Mouse (Mus musculus): ENCODE results near the gene Rassf7. TPM values are rescaled to one million over a fixed set of nuclear protein-coding genes. Genes with fewer than 3 reads are reported as not detected.

Gene Rassf7
- total and polyA plus RNA-seq, 3 experiments, result 0.25 to 3.3 (median 0.42) TPM

DNA sequence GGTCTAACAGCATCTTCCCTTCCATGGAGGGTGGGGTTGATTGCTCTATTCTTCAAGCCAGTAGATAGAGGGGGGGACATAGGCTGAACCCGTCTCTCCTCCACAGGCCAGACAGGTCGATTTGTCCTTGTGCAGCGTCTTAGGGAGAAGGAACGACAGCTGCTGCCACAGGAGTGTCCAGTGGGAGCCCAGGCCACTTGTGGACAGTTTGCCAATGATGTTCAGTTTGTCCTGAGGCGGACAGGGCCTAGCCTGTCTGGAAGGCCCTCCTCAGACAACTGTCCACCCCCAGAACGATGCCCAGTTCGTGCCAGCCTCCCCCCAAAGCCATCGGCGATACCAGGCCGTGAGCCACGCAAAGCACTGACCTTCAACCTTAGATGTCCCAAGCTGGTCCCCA is 1.2 kb downstream of the Rassf7 start:
- WGBS, result 87% methylated on average over 11 of the region's 11 CpGs
- H3K27ac ChIP-seq, result no peak overlapping the region
- DNase-seq, result no peak
- intact Hi-C loops (cut with DNase I), result no loop called here
- H3K4me3 ChIP-seq, result no peak overlapping the region
- H3K79me2 ChIP-seq (replicated peaks; ENCODE audit: control insufficient read depth, insufficient read depth, low read length), result no peaks in the 10 kb centered on the region
- peaks cover 3% of the 10 kb centered on the region for H3K4me1 ChIP-seq (ENCODE audit: control insufficient read depth, insufficient read depth, low read length)
- H3K36me3 ChIP-seq (ENCODE audit: control insufficient read depth, insufficient read depth, low read length), result no peaks in the 10 kb centered on the region
- H3K9ac ChIP-seq (ENCODE audit: low read depth, low read length), result no peak overlapping the region
- H3K27me3 ChIP-seq (ENCODE audit: control insufficient read depth, insufficient read depth, low read length), result no peaks in the 10 kb centered on the region
- TF ChIP-seq EP300 (IDR thresholded peaks at IDR 0.05; ENCODE audit: insufficient read depth, low read depth, low read length) (no peak), CTCF (IDR thresholded peaks at IDR 0.05) (no peak), POLR2A (IDR thresholded peaks at IDR 0.05; ENCODE audit: insufficient read depth, low read depth, low read length) (no peak)

DNA sequence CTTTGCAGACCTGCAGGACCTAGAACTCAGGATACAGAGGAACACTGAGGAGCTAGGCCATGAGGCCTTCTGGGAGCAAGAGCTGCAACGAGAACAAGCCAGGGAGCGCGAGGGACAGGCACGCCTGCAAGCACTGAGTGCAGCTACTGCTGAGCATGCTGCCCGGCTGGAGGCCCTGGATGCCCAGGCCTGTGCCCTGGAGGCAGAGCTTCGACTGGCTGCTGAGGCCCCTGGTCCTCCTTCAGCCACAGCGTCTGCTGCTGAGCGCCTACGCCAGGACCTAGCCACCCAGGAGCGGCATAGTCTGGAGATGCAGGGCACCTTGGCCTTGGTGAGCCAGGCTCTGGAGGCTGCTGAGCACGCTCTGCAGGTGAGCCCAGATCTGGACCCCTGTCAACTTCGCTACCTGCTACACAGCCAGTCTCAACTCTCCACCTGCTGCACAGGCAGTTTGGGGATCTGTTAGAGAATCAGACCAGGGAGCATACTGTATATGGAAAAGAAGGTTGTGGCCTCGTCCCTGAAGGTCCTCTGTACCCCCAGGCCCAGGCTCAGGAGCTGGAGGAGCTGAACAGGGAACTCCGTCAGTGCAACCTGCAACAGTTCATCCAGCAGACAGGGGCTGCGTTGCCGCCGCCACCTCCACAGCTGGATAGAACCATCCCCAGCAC is 1.8 kb downstream of the Rassf7 start:
- DNase-seq, result no peak
- H3K79me2 ChIP-seq (replicated peaks; ENCODE audit: control insufficient read depth, insufficient read depth, low read length), result no peaks in the 10 kb centered on the region
- no peaks in the 10 kb centered on the region for H3K36me3 ChIP-seq (ENCODE audit: control insufficient read depth, insufficient read depth, low read length)
- H3K4me1 ChIP-seq (ENCODE audit: control insufficient read depth, insufficient read depth, low read length), result peaks cover 8% of the 10 kb centered on the region
- no peaks in the 10 kb centered on the region for H3K27me3 ChIP-seq (ENCODE audit: control insufficient read depth, insufficient read depth, low read length)
- H3K27ac ChIP-seq, result no peak overlapping the region
- TF ChIP-seq CTCF (IDR thresholded peaks at IDR 0.05) (no peak), POLR2A (IDR thresholded peaks at IDR 0.05; ENCODE audit: insufficient read depth, low read depth, low read length) (no peak), EP300 (IDR thresholded peaks at IDR 0.05; ENCODE audit: insufficient read depth, low read depth, low read length) (no peak)
- H3K4me3 ChIP-seq, result no peak overlapping the region
- no peak overlapping the region for H3K9ac ChIP-seq (ENCODE audit: low read depth, low read length)
- 95% methylated on average over 17 of the region's 17 CpGs for WGBS
- intact Hi-C loops (cut with DNase I), result no loop called here

DNA sequence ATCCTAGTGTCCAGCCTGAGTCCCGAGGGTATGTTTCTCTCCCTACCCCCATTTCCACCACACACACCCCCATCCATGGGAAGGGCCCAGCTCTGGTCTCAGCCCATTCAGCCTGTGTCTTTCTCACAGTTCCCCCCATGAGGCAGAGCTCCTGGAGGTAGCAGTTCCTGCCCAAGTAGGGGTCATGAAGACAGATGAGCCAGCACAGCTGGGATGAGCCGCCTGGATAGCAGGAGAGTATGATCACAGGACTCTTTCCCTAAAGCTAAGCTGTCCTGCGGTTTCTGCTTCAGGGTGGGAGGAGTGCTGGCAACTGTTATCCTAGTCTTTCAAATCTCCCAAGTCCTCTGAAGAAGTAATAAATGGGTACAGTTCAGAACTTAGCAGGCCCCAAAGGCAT is 2.5 kb downstream of the Rassf7 start:
- Histone ChIP-seq H3K4me1 (ENCODE audit: control insufficient read depth, insufficient read depth, low read length) (peaks cover 9% of the 10 kb centered on the region), H3K9ac (ENCODE audit: low read depth, low read length) (no peak overlapping the region), H3K27me3 (ENCODE audit: control insufficient read depth, insufficient read depth, low read length) (no peaks in the 10 kb centered on the region), H3K4me3 (no peak overlapping the region), H3K27ac (no peak overlapping the region), H3K79me2 (replicated peaks; ENCODE audit: control insufficient read depth, insufficient read depth, low read length) (no peaks in the 10 kb centered on the region), H3K36me3 (ENCODE audit: control insufficient read depth, insufficient read depth, low read length) (no peaks in the 10 kb centered on the region)
- no peak for DNase-seq
- intact Hi-C loops (cut with DNase I), result no loop called here
- WGBS, result 76% methylated on average over 3 of the region's 3 CpGs
- no peak for TF ChIP-seq POLR2A (IDR thresholded peaks at IDR 0.05; ENCODE audit: insufficient read depth, low read depth, low read length)
- TF ChIP-seq EP300 (IDR thresholded peaks at IDR 0.05; ENCODE audit: insufficient read depth, low read depth, low read length), result no peak
- no peak for TF ChIP-seq CTCF (IDR thresholded peaks at IDR 0.05)

DNA sequence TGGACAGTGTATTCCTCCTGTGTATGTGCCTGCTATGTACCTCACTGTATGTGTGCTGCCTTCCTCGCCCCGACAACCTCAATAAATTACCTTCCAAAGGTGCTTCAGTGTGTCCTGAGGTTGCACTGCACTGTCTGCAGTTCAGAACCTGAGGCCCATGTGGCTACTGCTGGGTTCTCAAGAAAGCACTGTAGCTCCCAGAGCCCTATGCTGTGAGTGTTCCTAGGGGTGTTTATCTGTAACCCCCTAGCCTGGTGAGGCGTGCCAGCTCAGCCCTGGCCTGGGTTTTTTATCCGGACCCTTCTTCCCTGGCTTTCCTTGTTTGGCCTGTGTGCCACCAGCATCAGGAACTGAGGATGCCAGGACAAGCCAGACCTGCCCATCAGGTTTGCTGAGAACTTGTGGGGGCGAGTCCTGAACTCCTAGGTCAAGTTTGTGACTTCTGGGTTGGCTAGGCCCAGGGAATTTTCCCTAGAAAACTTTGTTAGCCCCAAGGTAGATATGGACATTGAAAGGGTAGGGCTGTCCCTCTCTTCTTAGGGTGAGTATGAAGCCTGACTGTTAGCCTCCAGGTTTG is 3.0 kb downstream of the Rassf7 start:
- no peak for TF ChIP-seq CTCF (IDR thresholded peaks at IDR 0.05)
- TF ChIP-seq POLR2A (IDR thresholded peaks at IDR 0.05; ENCODE audit: insufficient read depth, low read depth, low read length), result no peak
- TF ChIP-seq EP300 (IDR thresholded peaks at IDR 0.05; ENCODE audit: insufficient read depth, low read depth, low read length), result no peak
- Histone ChIP-seq H3K27ac (no peak overlapping the region), H3K4me3 (no peak overlapping the region), H3K9ac (ENCODE audit: low read depth, low read length) (no peak overlapping the region), H3K4me1 (ENCODE audit: control insufficient read depth, insufficient read depth, low read length) (peaks cover 9% of the 10 kb centered on the region), H3K79me2 (replicated peaks; ENCODE audit: control insufficient read depth, insufficient read depth, low read length) (no peaks in the 10 kb centered on the region), H3K36me3 (ENCODE audit: control insufficient read depth, insufficient read depth, low read length) (no peaks in the 10 kb centered on the region), H3K27me3 (ENCODE audit: control insufficient read depth, insufficient read depth, low read length) (no peaks in the 10 kb centered on the region)
- intact Hi-C loops (cut with DNase I), result no loop called here
- 89% methylated on average over 5 of the region's 5 CpGs for WGBS
- no peak for DNase-seq

DNA sequence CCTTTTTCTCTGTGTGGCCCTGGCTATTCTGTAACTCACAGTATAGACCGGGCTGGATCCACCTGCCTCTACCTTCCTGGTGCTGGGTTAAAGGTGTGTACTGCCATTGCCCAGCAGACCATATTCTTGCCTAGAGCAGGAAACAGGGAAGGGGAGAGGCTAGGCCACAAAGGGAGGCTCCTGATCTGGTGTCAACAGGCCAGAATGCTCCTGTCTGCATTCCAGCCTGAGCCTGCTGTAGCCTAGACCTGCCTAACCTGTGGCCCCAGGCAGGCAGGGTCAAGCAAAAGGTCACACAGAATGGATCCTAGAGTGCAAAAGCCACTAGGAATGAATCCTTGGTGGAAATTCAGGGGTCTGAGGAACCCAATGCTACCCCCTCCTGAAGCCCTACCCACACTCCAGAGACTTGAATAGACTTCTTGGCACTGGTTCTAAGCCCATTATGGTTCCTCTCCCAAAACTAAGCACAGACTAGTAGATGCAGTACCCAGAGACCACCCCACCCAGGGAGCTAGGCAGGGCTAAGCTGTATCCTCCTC is 4.0 kb downstream of the Rassf7 start:
- TF ChIP-seq POLR2A (IDR thresholded peaks at IDR 0.05; ENCODE audit: insufficient read depth, low read depth, low read length), result no peak
- TF ChIP-seq EP300 (IDR thresholded peaks at IDR 0.05; ENCODE audit: insufficient read depth, low read depth, low read length), result no peak
- no peak for TF ChIP-seq CTCF (IDR thresholded peaks at IDR 0.05)
- no peak overlapping the region for H3K9ac ChIP-seq (ENCODE audit: low read depth, low read length)
- H3K36me3 ChIP-seq (ENCODE audit: control insufficient read depth, insufficient read depth, low read length), result no peaks in the 10 kb centered on the region
- H3K79me2 ChIP-seq (replicated peaks; ENCODE audit: control insufficient read depth, insufficient read depth, low read length), result no peaks in the 10 kb centered on the region
- 95% methylated on average over 1 of the region's 1 CpGs for WGBS
- intact Hi-C loops (cut with DNase I), result no loop called here
- no peaks in the 10 kb centered on the region for H3K27me3 ChIP-seq (ENCODE audit: control insufficient read depth, insufficient read depth, low read length)
- no peak for DNase-seq
- H3K4me3 ChIP-seq, result no peak overlapping the region
- peaks cover 9% of the 10 kb centered on the region for H3K4me1 ChIP-seq (ENCODE audit: control insufficient read depth, insufficient read depth, low read length)
- no peak overlapping the region for H3K27ac ChIP-seq

DNA sequence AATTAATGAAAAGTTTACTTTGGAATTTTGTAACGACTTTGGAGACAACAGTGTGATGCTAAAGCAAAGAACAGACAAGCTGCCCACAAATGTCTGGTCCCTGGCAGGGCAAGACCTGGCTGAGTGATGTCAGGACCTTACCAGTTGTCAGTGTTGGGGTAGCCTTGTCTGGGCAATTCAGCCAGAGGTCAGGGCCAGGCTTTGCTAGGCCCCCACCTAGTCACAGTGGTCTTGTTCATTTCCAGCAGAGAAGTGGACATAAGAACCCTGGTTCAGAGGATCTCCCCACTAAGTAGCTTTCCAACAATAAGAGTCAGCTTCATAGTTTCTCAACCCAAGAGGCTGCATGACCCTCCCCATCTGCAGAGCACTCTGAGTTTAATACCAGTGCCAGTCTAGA is 4.7 kb downstream of the Rassf7 start:
- Histone ChIP-seq H3K27me3 (ENCODE audit: control insufficient read depth, insufficient read depth, low read length) (no peaks in the 10 kb centered on the region), H3K36me3 (ENCODE audit: control insufficient read depth, insufficient read depth, low read length) (no peaks in the 10 kb centered on the region), H3K79me2 (replicated peaks; ENCODE audit: control insufficient read depth, insufficient read depth, low read length) (no peaks in the 10 kb centered on the region), H3K27ac (no peak overlapping the region), H3K4me1 (ENCODE audit: control insufficient read depth, insufficient read depth, low read length) (peaks cover 9% of the 10 kb centered on the region), H3K9ac (ENCODE audit: low read depth, low read length) (no peak overlapping the region), H3K4me3 (no peak overlapping the region)
- TF ChIP-seq POLR2A (IDR thresholded peaks at IDR 0.05; ENCODE audit: insufficient read depth, low read depth, low read length), result no peak
- no peak for TF ChIP-seq EP300 (IDR thresholded peaks at IDR 0.05; ENCODE audit: insufficient read depth, low read depth, low read length)
- no peak for TF ChIP-seq CTCF (IDR thresholded peaks at IDR 0.05)
- intact Hi-C loops (cut with DNase I), result no loop called here
- WGBS, result 83% methylated on average over 1 of the region's 1 CpGs
- no peak for DNase-seq

Measured in heart, adult 2 months (tissue).